Mouse (Mus musculus) spleen, embryonic (tissue): ENCODE measurements around the gene Vmn1r167.
"Not testable (repeated sequence)": the region's sequence is repeated elsewhere in the genome, so short reads cannot be mapped to it uniquely, and the experiment has no call there.

Experiments
- CTCF ChIA-PET: fragments of 350-600 bp; sonication (Branson Sonifier 250); formaldehyde crosslinking; loops from one replicate; lab custom pipeline; 2022; lab: Charles Lee

Gene Vmn1r167

GRCm38 (mm10) chr7:23507106-23507505 is at the start of gene Vmn1r167:
Gene Vmn1r167 (minus strand): TSS chr7:23507206.
- CTCF ChIA-PET: not testable (repeated sequence)

- CTCF ChIA-PET: not testable (repeated sequence)
Measured at GRCm38 (mm10) chr7:23539432-23539831, 32.4 kb upstream of the Vmn1r167 start, which contains the start of gene Vmn1r168. Gene Vmn1r168 (plus strand): TSS chr7:23539732.

GRCm38 (mm10) chr7:23472886-23473285 is 34.1 kb downstream of the Vmn1r167 start:
- CTCF ChIA-PET: not testable (repeated sequence)

- CTCF ChIA-PET: not testable (repeated sequence)
Measured at GRCm38 (mm10) chr7:23470832-23471231, 36.2 kb downstream of the Vmn1r167 start.

- CTCF ChIA-PET: not testable (repeated sequence)
Measured at GRCm38 (mm10) chr7:23470201-23470600, 36.8 kb downstream of the Vmn1r167 start.
